Mouse (Mus musculus): ENCODE measurements around the gene 1500015O10Rik. TPM values are rescaled to one million over a fixed set of nuclear protein-coding genes. Genes with fewer than 3 reads are reported as not detected.

1500015O10Rik gene
- total RNA-seq (2021) = 100 to 1,000 TPM; 187 to 227 TPM
- long read RNA-seq, experiment 1, transcript 1500015O10Rik-201 (4 exons, 902 nt) = major isoform, 194 of 314 reads
- long read RNA-seq, experiment 1, partial matches to known transcripts = 116 of 314 reads
- long read RNA-seq, experiment 1, other reads (novel, unspliced or antisense) = 4 of 314 reads
- long read RNA-seq, experiment 2, transcript 1500015O10Rik-201 (4 exons, 902 nt) = major isoform, 118 of 211 reads
- long read RNA-seq, experiment 2, partial matches to known transcripts = 91 of 211 reads
- long read RNA-seq, experiment 2, other reads (novel, unspliced or antisense) = 2 of 211 reads

GRCm38 (mm10) chr1:43730491-43730924 lies at the start of gene 1500015O10Rik:
Gene 1500015O10Rik, plus strand, starts transcription at chr1:43730602.
- peak; percentile 85 to 86 for DNase-seq

- no peak for DNase-seq
Observed at GRCm38 (mm10) chr1:43689983-43690382, 40.4 kb upstream of the 1500015O10Rik start.

GRCm38 (mm10) chr1:43690507-43690906 lies 39.9 kb upstream of the 1500015O10Rik start:
- no peak for DNase-seq

- no peak for DNase-seq
Observed at GRCm38 (mm10) chr1:43694076-43694475, 36.3 kb upstream of the 1500015O10Rik start.

GRCm38 (mm10) chr1:43694851-43695545 lies 35.4 kb upstream of the 1500015O10Rik start:
- peak; percentile 54 to 71 for DNase-seq

- peak in 1 of 2 experiments; percentile 17 for DNase-seq
Observed at GRCm38 (mm10) chr1:43698577-43699000, 31.8 kb upstream of the 1500015O10Rik start.

- DNase-seq = no peak
Observed at GRCm38 (mm10) chr1:43714841-43715240, 15.6 kb upstream of the 1500015O10Rik start.

GRCm38 (mm10) chr1:43717967-43718366 lies 12.4 kb upstream of the 1500015O10Rik start:
- DNase-seq = peak; percentile 46 to 58

- no peak for DNase-seq
Observed at GRCm38 (mm10) chr1:43718793-43719192, 11.6 kb upstream of the 1500015O10Rik start.

GRCm38 (mm10) chr1:43722459-43722858 lies 7.9 kb upstream of the 1500015O10Rik start:
- no peak for DNase-seq

GRCm38 (mm10) chr1:43732100-43732499 lies 1.7 kb downstream of the 1500015O10Rik start:
- DNase-seq = no peak

GRCm38 (mm10) chr1:43732657-43733056 lies 2.3 kb downstream of the 1500015O10Rik start:
- DNase-seq = no peak

GRCm38 (mm10) chr1:43737812-43738518 lies 7.6 kb downstream of the 1500015O10Rik start:
- peak; percentile 47 to 53 for DNase-seq

- no peak for DNase-seq
Observed at GRCm38 (mm10) chr1:43738519-43738894, 8.1 kb downstream of the 1500015O10Rik start.

GRCm38 (mm10) chr1:43754448-43755312 lies 24.3 kb downstream of the 1500015O10Rik start:
- DNase-seq = no peak

- DNase-seq = no peak
Observed at GRCm38 (mm10) chr1:43760085-43760484, 29.7 kb downstream of the 1500015O10Rik start.

GRCm38 (mm10) chr1:43764481-43764880 lies 34.1 kb downstream of the 1500015O10Rik start:
- peak; percentile 27 to 39 for DNase-seq

- DNase-seq = peak; percentile 46 to 48
Observed at GRCm38 (mm10) chr1:43766328-43766727, 35.9 kb downstream of the 1500015O10Rik start.

- DNase-seq = no peak
Observed at GRCm38 (mm10) chr1:43768385-43768990, 38.1 kb downstream of the 1500015O10Rik start.

- DNase-seq = no peak
Observed at GRCm38 (mm10) chr1:43769348-43769747, 38.9 kb downstream of the 1500015O10Rik start.

GRCm38 (mm10) chr1:43770032-43770431 lies 39.6 kb downstream of the 1500015O10Rik start:
- no peak for DNase-seq

Data from adrenal gland, postnatal 36 days (tissue).